Mouse (Mus musculus) right cerebral cortex, postnatal 36 days (tissue): ENCODE results near the gene Rapgef1.
"Not testable (repeated sequence)": the region's sequence is repeated elsewhere in the genome, so short reads cannot be mapped to it uniquely, and the experiment has no call there.

Source experiments
- DNase-seq, 2 experiments: peaks; one replicate each; pipeline ENCODE4 v3.0.0; 2022; ENCODE audit warnings: low spot score in 2 of 2, mixed read lengths in 1 of 2

Gene Rapgef1

GRCm38 (mm10) chr2:29623247-29624090, 3.9 kb downstream of the Rapgef1 start:
- no peak for DNase-seq

- DNase-seq: no peak
Observed at GRCm38 (mm10) chr2:29624091-29624608, 4.6 kb downstream of the Rapgef1 start.

- peak; percentile 36 to 37 for DNase-seq
Observed at GRCm38 (mm10) chr2:29624739-29625138, 5.2 kb downstream of the Rapgef1 start.

- no peak for DNase-seq
Observed at GRCm38 (mm10) chr2:29625573-29626200, 6.2 kb downstream of the Rapgef1 start.

- DNase-seq: no peak
Observed at GRCm38 (mm10) chr2:29627337-29627736, 7.8 kb downstream of the Rapgef1 start.

- no peak for DNase-seq
Observed at GRCm38 (mm10) chr2:29628186-29628585, 8.7 kb downstream of the Rapgef1 start.

GRCm38 (mm10) chr2:29628763-29629181, 9.3 kb downstream of the Rapgef1 start:
- no peak for DNase-seq

GRCm38 (mm10) chr2:29629311-29629710, 9.8 kb downstream of the Rapgef1 start:
- no peak for DNase-seq

GRCm38 (mm10) chr2:29630141-29630771, 10.7 kb downstream of the Rapgef1 start:
- DNase-seq: no peak

GRCm38 (mm10) chr2:29631020-29631419, 11.5 kb downstream of the Rapgef1 start:
- no peak for DNase-seq

GRCm38 (mm10) chr2:29631564-29632167, 12.1 kb downstream of the Rapgef1 start:
- DNase-seq: not testable (repeated sequence)

GRCm38 (mm10) chr2:29632168-29632662, 12.7 kb downstream of the Rapgef1 start:
- DNase-seq: no peak

GRCm38 (mm10) chr2:29633101-29633554, 13.6 kb downstream of the Rapgef1 start:
- no peak for DNase-seq

- DNase-seq: no peak
Observed at GRCm38 (mm10) chr2:29633782-29634181, 14.3 kb downstream of the Rapgef1 start.

GRCm38 (mm10) chr2:29634541-29634940, 15.0 kb downstream of the Rapgef1 start:
- no peak for DNase-seq

- no peak for DNase-seq
Observed at GRCm38 (mm10) chr2:29635966-29636507, 16.5 kb downstream of the Rapgef1 start.

GRCm38 (mm10) chr2:29637528-29637927, 18.0 kb downstream of the Rapgef1 start:
- no peak for DNase-seq

GRCm38 (mm10) chr2:29639377-29639776, 19.9 kb downstream of the Rapgef1 start:
- no peak for DNase-seq

GRCm38 (mm10) chr2:29639953-29640743, 20.6 kb downstream of the Rapgef1 start:
- no peak for DNase-seq

- no peak for DNase-seq
Observed at GRCm38 (mm10) chr2:29641707-29642106, 22.2 kb downstream of the Rapgef1 start.
